Mouse (Mus musculus) thymus, adult 2 months (tissue): Measurements from ENCODE around the gene Ucp3. TPM values are rescaled to one million over a fixed set of nuclear protein-coding genes. Genes with fewer than 3 reads are reported as not detected.
A peak's percentile ranks its signal among the peaks of the same experiment; 100 is the strongest.

Experiments used
- DNase-seq: peaks from one replicate; pipeline ENCODE4 v3.0.0; 2021
- H3K27ac ChIP-seq: fragments of 200-500 bp; 2 replicates; pipeline ENCODE4 v1.5.1; 2012; ENCODE audit warnings: low read length, control low read depth; ENCODE audit not compliant: control insufficient read depth, insufficient read depth
- H3K27me3 ChIP-seq: fragments of 200-500 bp; 2 replicates; pipeline ENCODE4 v1.6.1; 2012; ENCODE audit warnings: mild to moderate bottlenecking, low read length, moderate library complexity, mixed read lengths; ENCODE audit not compliant: control insufficient read depth, insufficient read depth
- H3K36me3 ChIP-seq: fragments of 200-500 bp; 2 replicates; pipeline ENCODE4 v1.6.1; 2012; ENCODE audit warnings: mild to moderate bottlenecking, low read length, moderate library complexity; ENCODE audit not compliant: control insufficient read depth, insufficient read depth
- H3K4me1 ChIP-seq: fragments of 200-500 bp; replicated peaks from 2 replicates; pipeline ENCODE4 v1.6.1; 2012; ENCODE audit warnings: low read length; ENCODE audit not compliant: control insufficient read depth, insufficient read depth
- H3K4me3 ChIP-seq: fragments of 200-500 bp; 2 replicates; pipeline ENCODE4 v1.5.1; 2012; ENCODE audit warnings: mild to moderate bottlenecking, low read length, control low read depth, moderate library complexity; ENCODE audit not compliant: control insufficient read depth, insufficient read depth
- CTCF ChIP-seq: fragments of 200-500 bp; IDR thresholded peaks from 2 replicates; pipeline ENCODE4 v1.5.1; 2012; ENCODE audit warnings: mild to moderate bottlenecking, control low read depth, low read length, moderate library complexity, borderline replicate concordance; ENCODE audit not compliant: control insufficient read depth, poor library complexity, insufficient read depth; ENCODE audit errors: extremely low read depth
- POLR2A ChIP-seq: fragments of 200-500 bp; IDR thresholded peaks from 2 replicates; pipeline ENCODE4 v1.6.1; 2012; ENCODE audit warnings: mild to moderate bottlenecking, low read length, control low read depth, moderate library complexity; ENCODE audit not compliant: control insufficient read depth, poor library complexity, insufficient read depth; ENCODE audit errors: extremely low read depth
- WGBS: fragments of 180-500 bp; shearing (Covaris S2); methylation state at CpG from one replicate; pipeline ENCODE4 v1.1.7; 2018; 5-methylcytosine and 5-hydroxymethylcytosine counted together
- polyA plus RNA-seq: library from polyadenylated mRNA; depleted of rRNA; stranded (reverse); fragments of >200 nt; gene quantifications from 2 replicates; pipeline ENCODE4 v1.2.3, GENCODE M21; 2012; rRNA removed

The Ucp3 gene
- 6.0 and 7.0 TPM in 2 replicates for polyA plus RNA-seq

DNA sequence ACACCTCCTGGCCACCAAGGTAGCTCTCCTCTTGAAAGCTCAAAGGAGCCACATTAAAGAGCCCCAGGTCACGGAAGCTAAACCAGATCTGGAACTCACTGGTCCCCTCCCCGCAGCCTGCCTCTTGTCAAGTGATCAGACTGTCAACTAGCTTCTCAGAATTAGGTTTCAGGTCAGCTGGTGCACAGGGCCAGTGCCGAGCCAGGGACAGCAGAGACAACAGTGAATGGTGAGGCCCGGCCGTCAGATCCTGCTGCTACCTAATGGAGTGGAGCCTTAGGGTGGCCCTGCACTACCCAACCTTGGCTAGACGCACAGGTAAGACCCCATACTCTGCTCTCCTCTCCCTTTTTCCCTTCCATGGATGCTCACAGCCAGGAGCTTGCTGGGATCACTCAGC, at the start of gene Ucp3:
Gene Ucp3, plus strand, starts transcription at position 214 of the 400 bp plus-strand sequence.
- Histone ChIP-seq H3K36me3 (peaks cover 4% of the 10 kb centered on the region; the same call in 1 of the 2 replicates), H3K4me1 (peaks cover 6% of the 10 kb centered on the region; the same call in 1 of the 2 replicates), H3K27ac (no peak within 1 kb of the TSS), H3K27me3 (no peaks in the 10 kb centered on the region), H3K4me3 (no peak within 1 kb of the TSS)
- no peak for TF ChIP-seq POLR2A
- no peak for TF ChIP-seq CTCF
- WGBS: 83% methylated on average over 6 of the region's 6 CpGs
- no peak for DNase-seq

- no peaks in the 10 kb centered on the region for H3K27me3 ChIP-seq
- DNase-seq: no peak
- 96% methylated on average over 3 of the region's 3 CpGs for WGBS
- H3K4me3 ChIP-seq: no peak overlapping the region
- no peaks in the 10 kb centered on the region for H3K4me1 ChIP-seq
- TF ChIP-seq POLR2A: no peak
- TF ChIP-seq CTCF: no peak
- H3K36me3 ChIP-seq: peaks cover 62% of the 10 kb centered on the region
- no peak overlapping the region for H3K27ac ChIP-seq
These were observed 47.0 kb upstream of the Ucp3 start for GRCm38 (mm10) chr7:100425795-100426194.

DNA sequence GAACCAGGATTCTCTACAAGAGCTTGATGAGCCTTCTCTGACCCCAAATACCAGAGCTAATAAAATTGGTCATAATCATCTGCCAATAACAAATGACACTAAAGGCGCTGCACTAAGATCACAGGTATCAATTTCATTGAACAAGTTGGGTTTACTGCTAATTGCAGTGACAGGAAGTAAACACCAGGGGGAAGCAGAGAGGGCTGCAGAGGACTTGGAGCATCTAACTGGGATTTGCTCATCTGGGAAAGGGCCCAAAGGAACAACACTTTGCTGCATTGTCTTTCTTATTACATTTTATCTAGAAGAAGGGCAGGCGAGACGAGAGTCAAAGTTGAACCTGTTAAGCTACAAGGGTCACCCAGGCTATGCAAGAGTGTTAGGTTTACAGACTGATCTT, 43.7 kb upstream of the Ucp3 start:
- Histone ChIP-seq H3K36me3 (peaks cover 62% of the 10 kb centered on the region), H3K27me3 (no peaks in the 10 kb centered on the region), H3K4me1 (no peaks in the 10 kb centered on the region), H3K27ac (no peak overlapping the region), H3K4me3 (no peak overlapping the region)
- WGBS: 93% methylated on average over 3 of the region's 3 CpGs
- peak; percentile 47 for DNase-seq
- TF ChIP-seq POLR2A (no peak), CTCF (no peak)

DNA sequence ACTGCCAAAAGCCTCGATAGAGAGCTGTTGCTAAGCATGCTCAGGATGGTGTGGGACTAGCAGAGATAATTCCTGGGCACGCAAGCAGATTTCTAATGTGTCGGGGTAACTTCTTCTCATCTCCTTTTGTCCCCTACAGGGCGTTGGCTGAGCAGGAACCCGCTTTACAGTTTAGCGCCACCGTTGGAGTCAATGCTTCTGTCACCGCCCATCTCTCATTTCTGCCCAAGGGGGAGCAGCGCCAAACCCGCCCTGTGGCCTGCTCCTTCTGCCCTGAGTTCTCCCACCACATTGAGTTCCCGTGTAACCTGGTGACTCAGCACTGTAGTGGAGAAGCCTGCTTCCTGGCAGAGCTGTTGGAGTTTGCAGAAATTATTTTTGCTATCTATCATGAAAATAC, 42.9 kb upstream of the Ucp3 start:
- no peaks in the 10 kb centered on the region for H3K4me1 ChIP-seq
- no peak overlapping the region for H3K27ac ChIP-seq
- DNase-seq: no peak
- 88% methylated on average over 11 of the region's 11 CpGs for WGBS
- H3K36me3 ChIP-seq: peaks cover 57% of the 10 kb centered on the region
- no peaks in the 10 kb centered on the region for H3K27me3 ChIP-seq
- H3K4me3 ChIP-seq: no peak overlapping the region
- TF ChIP-seq CTCF (no peak), POLR2A (no peak)

GRCm38 (mm10) chr7:100431103-100431502, 41.7 kb upstream of the Ucp3 start:
- Histone ChIP-seq H3K36me3 (peaks cover 56% of the 10 kb centered on the region), H3K4me3 (no peak overlapping the region), H3K27ac (no peak overlapping the region), H3K27me3 (no peaks in the 10 kb centered on the region), H3K4me1 (no peaks in the 10 kb centered on the region)
- DNase-seq: no peak
- WGBS: 93% methylated on average over 5 of the region's 5 CpGs
- no peak for TF ChIP-seq CTCF
- TF ChIP-seq POLR2A: no peak

DNA sequence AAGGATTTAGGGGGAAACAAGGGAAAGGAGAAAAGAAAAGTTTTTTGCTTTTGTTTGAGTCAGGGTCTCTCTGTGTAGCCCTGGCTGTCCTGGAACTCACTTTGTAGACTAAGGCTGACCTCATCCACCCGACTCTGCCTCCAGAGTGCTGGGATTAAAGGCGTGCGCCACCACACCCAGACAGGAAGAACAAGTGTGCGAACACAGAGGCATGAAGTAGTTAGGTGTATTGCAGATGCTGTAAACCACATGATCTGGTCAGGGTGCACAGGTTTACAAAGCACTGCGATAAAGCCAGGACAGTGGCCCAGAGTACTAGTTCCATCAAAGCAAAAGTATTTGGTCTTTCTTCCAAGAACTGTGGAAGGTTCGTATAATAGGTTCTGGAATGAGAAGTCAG, 39.5 kb upstream of the Ucp3 start:
- H3K36me3 ChIP-seq: peaks cover 67% of the 10 kb centered on the region
- H3K27ac ChIP-seq: no peak overlapping the region
- 92% methylated on average over 6 of the region's 6 CpGs for WGBS
- H3K27me3 ChIP-seq: no peaks in the 10 kb centered on the region
- no peak overlapping the region for H3K4me3 ChIP-seq
- no peak for TF ChIP-seq CTCF
- no peak for TF ChIP-seq POLR2A
- DNase-seq: no peak
- H3K4me1 ChIP-seq: no peaks in the 10 kb centered on the region

DNA sequence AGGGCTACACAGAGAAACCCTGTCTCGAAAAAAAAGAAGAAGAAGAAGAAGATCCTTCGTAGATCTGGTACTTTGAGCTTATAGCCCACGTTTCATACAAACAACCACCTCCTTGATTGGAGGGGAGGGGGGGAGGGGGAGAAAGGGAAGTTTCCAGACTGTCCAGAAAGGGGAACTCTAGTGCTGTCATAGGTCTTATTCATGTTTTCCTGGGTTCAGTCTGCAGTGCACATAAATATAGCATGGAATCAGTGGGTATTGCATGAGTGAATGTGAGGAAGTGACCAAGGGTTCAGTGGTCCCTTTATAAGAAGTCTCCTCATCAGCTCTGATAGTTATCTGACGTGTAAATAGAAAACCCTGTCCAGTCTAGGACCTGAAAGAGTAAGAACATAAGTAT, 29.1 kb upstream of the Ucp3 start:
- H3K36me3 ChIP-seq: peaks cover 62% of the 10 kb centered on the region
- no peaks in the 10 kb centered on the region for H3K27me3 ChIP-seq
- no peak for DNase-seq
- TF ChIP-seq POLR2A (no peak), CTCF (no peak)
- WGBS: 61% methylated on average over 4 of the region's 4 CpGs
- H3K4me1 ChIP-seq: peaks cover 3% of the 10 kb centered on the region
- no peak overlapping the region for H3K4me3 ChIP-seq
- H3K27ac ChIP-seq: no peak overlapping the region
